8 mouse cellular contexts compared by ENCODE assay signal in genomic region chr19:53052031-53052670, GRCm38 (mm10). TPM values are rescaled to one million over a fixed set of nuclear protein-coding genes. Genes with fewer than 3 reads are reported as not detected.
A peak's percentile ranks its signal among the peaks of the same experiment; 100 is the strongest.
DNase-seq lines count a peak whose midpoint lies in the region; ATAC-seq lines count a peak whose summit lies in the region.

No protein-coding gene starts in this region.

- peak; percentile 89 for ATAC-seq in kidney, embryonic 14.5 days (ENCODE audit: low FRiP score, low TSS enrichment)
- ATAC-seq in CD4-positive, CD25-positive, alpha-beta regulatory T cell, adult 4 months = no peak

- whole genome bisulfite sequencing in kidney, embryonic 14.5 days = 13% methylated on average over 19 of the region's 19 CpGs
- 15% methylated on average over 19 of the region's 19 CpGs for WGBS in hindbrain, embryonic 10.5 days
- WGBS in midbrain, embryonic 10.5 days = 28% methylated on average over 19 of the region's 19 CpGs

- no peak overlapping the region; the same call in 1 of the 2 replicates for H3K4me2 ChIP-seq in kidney, embryonic 14.5 days (replicated peaks; ENCODE audit: low read depth, low read length)

- no peaks in the 10 kb centered on the region for H3K36me3 ChIP-seq in kidney, embryonic 14.5 days (ENCODE audit: control insufficient read depth, insufficient read depth, low read length)
- H3K36me3 ChIP-seq in hindbrain, embryonic 10.5 days = no peaks in the 10 kb centered on the region
- H3K36me3 ChIP-seq in midbrain, embryonic 10.5 days = no peaks in the 10 kb centered on the region

- no peak overlapping the region for H3K27ac ChIP-seq in kidney, embryonic 14.5 days (ENCODE audit: low read depth, low read length)
- peak overlapping the region; percentile 66 for H3K27ac ChIP-seq in hindbrain, embryonic 10.5 days
- H3K27ac ChIP-seq in midbrain, embryonic 10.5 days (replicated peaks) = no peak overlapping the region; the same call in 1 of the 2 replicates

- no peak overlapping the region for H3K4me3 ChIP-seq in kidney, embryonic 14.5 days (ENCODE audit: low read length)
- H3K4me3 ChIP-seq in hindbrain, embryonic 10.5 days = peak overlapping the region; percentile 29; the same call in 1 of the 2 replicates
- peak overlapping the region; percentile 25; the same call in 1 of the 2 replicates for H3K4me3 ChIP-seq in midbrain, embryonic 10.5 days

- H3K4me1 ChIP-seq in kidney, embryonic 14.5 days (ENCODE audit: control insufficient read depth, insufficient read depth, low read length) = peaks cover 7% of the 10 kb centered on the region; the same call in 1 of the 2 replicates
- H3K4me1 ChIP-seq in hindbrain, embryonic 10.5 days (replicated peaks) = peaks cover 18% of the 10 kb centered on the region
- peaks cover 18% of the 10 kb centered on the region for H3K4me1 ChIP-seq in midbrain, embryonic 10.5 days

- H3K27me3 ChIP-seq in kidney, embryonic 14.5 days (ENCODE audit: control insufficient read depth, insufficient read depth, low read length) = no peaks in the 10 kb centered on the region
- H3K27me3 ChIP-seq in hindbrain, embryonic 10.5 days (ENCODE audit: insufficient read depth, poor library complexity, severe bottlenecking) = no peaks in the 10 kb centered on the region
- H3K27me3 ChIP-seq in midbrain, embryonic 10.5 days (ENCODE audit: low read depth, poor library complexity, severe bottlenecking) = no peaks in the 10 kb centered on the region

- no peak for DNase-seq in kidney, adult 8-10 months
- DNase-seq in embryo, embryonic 10 days (ENCODE audit: low spot score) = peak; percentile 75
- DNase-seq in hindbrain, embryonic 10.5 days (ENCODE audit: low spot score) = peak; percentile 61
- DNase-seq in midbrain, embryonic 10.5 days (ENCODE audit: low spot score) = peak; percentile 48
- no peak for DNase-seq in frontal cortex, postnatal 14 days (ENCODE audit: low spot score in 2 of 2)
- DNase-seq in T-cell, adult 2 months (ENCODE audit: low spot score) = no peak

- no peak overlapping the region for H3K9ac ChIP-seq in kidney, embryonic 14.5 days (ENCODE audit: low read depth, low read length)

- 0 out of 2 replicates have a peak, but pooled peaks cover 4% of the 10 kb centered on the region for H3K9me3 ChIP-seq in kidney, embryonic 14.5 days (ENCODE audit: control insufficient read depth, low read length)
- 0 out of 2 replicates have a peak, but pooled peaks cover 5% of the 10 kb centered on the region for H3K9me3 ChIP-seq in hindbrain, embryonic 10.5 days
- H3K9me3 ChIP-seq in midbrain, embryonic 10.5 days (replicated peaks) = no peaks in the 10 kb centered on the region; the same call in 1 of the 2 replicates

RNA-seq across cellular contexts. Expression of gene Xpnpep1, which starts 12.1 kb away (rescaled TPM):
- polyA plus RNA-seq in kidney, embryonic 14.5 days (2014; fragmentation: Nextera tagmentation; extraction: Ambion mirVana) = 153 and 164 TPM in 2 replicates
- polyA plus RNA-seq in hindbrain, embryonic 10.5 days (2016; fragmentation: Nextera tagmentation; extraction: Ambion mirVana) = 153 and 156 TPM in 2 replicates
- polyA plus RNA-seq in midbrain, embryonic 10.5 days (2016; fragmentation: Nextera tagmentation; extraction: Ambion mirVana) = 147 and 150 TPM in 2 replicates
- 10 to 100 TPM; 51.1 to 85.0 TPM for polyA plus RNA-seq in CD4-positive, CD25-positive, alpha-beta regulatory T cell, adult 4 months (2017; shearing (Covaris generic))

Comparison
In these comparisons a context has a peak if more than half of its experiments do, and no peak if none do; other contexts are left out.
1. DNase-seq: peak in embryo, embryonic 10 days (single experiment), hindbrain, embryonic 10.5 days (single experiment) and midbrain, embryonic 10.5 days (single experiment); none in kidney, adult 8-10 months (0 of 2), frontal cortex, postnatal 14 days (0 of 2) and T-cell, adult 2 months (single experiment).